Mouse (Mus musculus) brain, embryonic 14.5 days (tissue): ENCODE data around the gene Gm13290.
"Not testable (repeated sequence)": the region's sequence is repeated elsewhere in the genome, so short reads cannot be mapped to it uniquely, and the experiment has no call there.

ENCODE experiments used
- CTCF ChIP-seq: fragments of 200-500 bp; IDR thresholded peaks from 2 replicates; pipeline ENCODE4 v1.5.1; 2012; ENCODE audit warnings: inconsistent platforms, mild to moderate bottlenecking, moderate library complexity, borderline replicate concordance; ENCODE audit not compliant: insufficient read depth, insufficient read length; ENCODE audit errors: extremely low read depth
- POLR2A ChIP-seq: fragments of 200-500 bp; IDR thresholded peaks from 2 replicates; pipeline ENCODE4 v1.6.1; 2012; ENCODE audit warnings: mild to moderate bottlenecking, inconsistent platforms, borderline replicate concordance; ENCODE audit not compliant: poor library complexity, insufficient read depth, insufficient read length, severe bottlenecking; ENCODE audit errors: extremely low read depth

DNA sequence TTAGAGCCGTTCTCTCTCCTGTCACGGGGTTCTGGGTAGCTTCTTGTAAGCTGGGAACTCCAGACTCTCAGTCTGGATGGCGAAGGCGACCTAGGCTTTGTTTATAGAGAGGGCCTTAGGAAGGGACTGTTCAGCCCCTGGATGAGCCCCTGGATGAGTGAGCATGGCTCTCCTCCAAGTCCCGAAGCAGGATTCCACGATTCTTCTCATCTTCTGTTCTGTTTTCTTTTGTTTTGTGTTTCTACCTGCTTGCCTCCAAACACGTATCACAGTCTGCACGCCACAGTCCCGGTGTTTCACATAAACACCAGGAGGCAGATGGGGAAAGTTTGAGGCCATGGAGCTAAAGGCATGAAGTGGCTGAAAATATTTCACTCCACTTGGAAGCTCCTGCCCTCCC, 14.9 kb upstream of the Gm13290 start:
- TF ChIP-seq CTCF, POLR2A: not testable (repeated sequence)
